Mouse (Mus musculus) forebrain, embryonic 12.5 days (tissue): ENCODE results near the gene Tubb2b. TPM values are rescaled to one million over a fixed set of nuclear protein-coding genes. Genes with fewer than 3 reads are reported as not detected.

Experiments used
- ATAC-seq: fragments of 200-750 bp; cut with Nextera tagmentation; 2 replicates; pipeline ENCODE4 v1.8.0; 2017; ENCODE audit warnings: moderate TSS enrichment; ENCODE audit not compliant: low FRiP score
- H3K27ac ChIP-seq: fragments of 300-500 bp; sonication (generic); 2 replicates; pipeline ENCODE4 v1.5.1; 2016; ENCODE audit warnings: mild to moderate bottlenecking
- H3K27me3 ChIP-seq: fragments of 300-500 bp; sonication (generic); 2 replicates; pipeline ENCODE4 v1.6.1; 2016; ENCODE audit warnings: mild to moderate bottlenecking
- H3K36me3 ChIP-seq: fragments of 300-500 bp; sonication (generic); replicated peaks from 2 replicates; pipeline ENCODE4 v1.6.1; 2016; ENCODE audit warnings: mild to moderate bottlenecking
- H3K4me1 ChIP-seq: fragments of 300-500 bp; sonication (generic); 2 replicates; pipeline ENCODE4 v1.6.1; 2016
- H3K4me2 ChIP-seq: fragments of 300-500 bp; sonication (generic); 2 replicates; pipeline ENCODE4 v1.6.1; 2016; ENCODE audit warnings: mild to moderate bottlenecking, moderate library complexity
- H3K4me3 ChIP-seq: fragments of 300-500 bp; sonication (generic); replicated peaks from 2 replicates; pipeline ENCODE4 v1.5.1; 2016; ENCODE audit warnings: mild to moderate bottlenecking
- H3K9ac ChIP-seq: fragments of 300-500 bp; sonication (generic); 2 replicates; pipeline ENCODE4 v1.6.1; 2016; ENCODE audit warnings: mild to moderate bottlenecking
- H3K9me3 ChIP-seq: fragments of 300-500 bp; sonication (generic); 2 replicates; pipeline ENCODE4 v1.6.1; 2016
- WGBS: fragments of 180-500 bp; shearing (Covaris S2); methylation state at CpG from one replicate; pipeline ENCODE4 v1.1.7; 2016; 5-methylcytosine and 5-hydroxymethylcytosine counted together
- polyA plus RNA-seq: library from polyadenylated mRNA; unstranded; fragments of >200 nt; fragmentation: Nextera tagmentation; extraction: Ambion mirVana; gene quantifications from 2 replicates; pipeline ENCODE4 v1.2.1, GENCODE M21; 2016

Tubb2b gene
- polyA plus RNA-seq, 1 experiment from 2014 or later: 311 TPM

GRCm38 (mm10) chr13:34152695-34153094, 22.4 kb upstream of the Tubb2b start:
- H3K36me3 ChIP-seq: no peaks in the 10 kb centered on the region
- H3K9ac ChIP-seq: no peak overlapping the region
- no peaks in the 10 kb centered on the region for H3K27me3 ChIP-seq
- H3K9me3 ChIP-seq: no peaks in the 10 kb centered on the region
- 77% methylated on average over 7 of the region's 7 CpGs for WGBS
- H3K4me1 ChIP-seq: peaks cover 53% of the 10 kb centered on the region
- H3K27ac ChIP-seq: no peak overlapping the region
- no peak for ATAC-seq
- no peak overlapping the region for H3K4me2 ChIP-seq
- no peak overlapping the region for H3K4me3 ChIP-seq

GRCm38 (mm10) chr13:34151425-34151824, 21.2 kb upstream of the Tubb2b start:
- H3K36me3 ChIP-seq: no peaks in the 10 kb centered on the region
- H3K9me3 ChIP-seq: no peaks in the 10 kb centered on the region
- no peak overlapping the region for H3K27ac ChIP-seq
- 78% methylated on average over 1 of the region's 1 CpGs for WGBS
- no peak overlapping the region for H3K9ac ChIP-seq
- H3K27me3 ChIP-seq: no peaks in the 10 kb centered on the region
- H3K4me1 ChIP-seq: peaks cover 59% of the 10 kb centered on the region
- ATAC-seq: no peak
- H3K4me3 ChIP-seq: no peak overlapping the region
- no peak overlapping the region for H3K4me2 ChIP-seq

- peak overlapping the region; percentile 59 for H3K9ac ChIP-seq
- H3K27ac ChIP-seq: peak overlapping the region; percentile 98
- H3K4me2 ChIP-seq: peak overlapping the region; percentile 59
- no peaks in the 10 kb centered on the region for H3K36me3 ChIP-seq
- 0 out of 2 replicates have a peak, but pooled peaks have one; percentile 8 for ATAC-seq
- peak overlapping the region; percentile 19 for H3K4me3 ChIP-seq
- WGBS: 10% methylated on average over 19 of the region's 19 CpGs
- no peaks in the 10 kb centered on the region for H3K9me3 ChIP-seq
- no peaks in the 10 kb centered on the region for H3K27me3 ChIP-seq
- H3K4me1 ChIP-seq: peaks cover 57% of the 10 kb centered on the region
These were observed 20.2 kb upstream of the Tubb2b start for GRCm38 (mm10) chr13:34150271-34151027.

GRCm38 (mm10) chr13:34149463-34150176, 19.4 kb upstream of the Tubb2b start:
- peak overlapping the region; percentile 59 for H3K9ac ChIP-seq
- H3K4me1 ChIP-seq: peaks cover 52% of the 10 kb centered on the region
- ATAC-seq: peak; percentile 4; the same call in 1 of the 2 replicates
- no peaks in the 10 kb centered on the region for H3K9me3 ChIP-seq
- H3K4me2 ChIP-seq: peak overlapping the region; percentile 59
- no peaks in the 10 kb centered on the region for H3K27me3 ChIP-seq
- no peaks in the 10 kb centered on the region for H3K36me3 ChIP-seq
- peak overlapping the region; percentile 98 for H3K27ac ChIP-seq
- H3K4me3 ChIP-seq: peak overlapping the region; percentile 36
- WGBS: 35% methylated on average over 5 of the region's 5 CpGs

GRCm38 (mm10) chr13:34148767-34149392, 18.6 kb upstream of the Tubb2b start:
- Histone ChIP-seq H3K9ac (peak overlapping the region; percentile 59), H3K9me3 (no peaks in the 10 kb centered on the region), H3K4me2 (peak overlapping the region; percentile 59), H3K36me3 (no peaks in the 10 kb centered on the region), H3K4me3 (peak overlapping the region; percentile 36), H3K27me3 (no peaks in the 10 kb centered on the region), H3K4me1 (peaks cover 46% of the 10 kb centered on the region), H3K27ac (peak overlapping the region; percentile 98)
- 0% methylated on average over 23 of the region's 23 CpGs for WGBS
- ATAC-seq: peak; percentile 90

- ATAC-seq: no peak
- peak overlapping the region; percentile 36 for H3K4me3 ChIP-seq
- 31% methylated on average over 3 of the region's 3 CpGs for WGBS
- peak overlapping the region; percentile 59 for H3K9ac ChIP-seq
- no peaks in the 10 kb centered on the region for H3K9me3 ChIP-seq
- peak overlapping the region; percentile 59 for H3K4me2 ChIP-seq
- peak overlapping the region; percentile 98 for H3K27ac ChIP-seq
- H3K4me1 ChIP-seq: peaks cover 40% of the 10 kb centered on the region
- H3K36me3 ChIP-seq: no peaks in the 10 kb centered on the region
- H3K27me3 ChIP-seq: no peaks in the 10 kb centered on the region
These were observed 17.9 kb upstream of the Tubb2b start for GRCm38 (mm10) chr13:34148181-34148580.

GRCm38 (mm10) chr13:34146916-34147315, 16.6 kb upstream of the Tubb2b start:
- Histone ChIP-seq H3K9me3 (no peaks in the 10 kb centered on the region), H3K27me3 (no peaks in the 10 kb centered on the region), H3K9ac (no peak overlapping the region), H3K4me3 (no peak overlapping the region), H3K36me3 (no peaks in the 10 kb centered on the region), H3K4me1 (peaks cover 37% of the 10 kb centered on the region), H3K4me2 (no peak overlapping the region), H3K27ac (peak overlapping the region; percentile 98; the same call in 1 of the 2 replicates)
- 64% methylated on average over 3 of the region's 3 CpGs for WGBS
- no peak for ATAC-seq

- H3K27me3 ChIP-seq: no peaks in the 10 kb centered on the region
- H3K4me1 ChIP-seq: peaks cover 18% of the 10 kb centered on the region
- H3K4me2 ChIP-seq: no peak overlapping the region
- no peak overlapping the region for H3K4me3 ChIP-seq
- 68% methylated on average over 5 of the region's 5 CpGs for WGBS
- H3K36me3 ChIP-seq: no peaks in the 10 kb centered on the region
- H3K9ac ChIP-seq: no peak overlapping the region
- H3K27ac ChIP-seq: no peak overlapping the region
- ATAC-seq: no peak
- no peaks in the 10 kb centered on the region for H3K9me3 ChIP-seq
These were observed 13.1 kb upstream of the Tubb2b start for GRCm38 (mm10) chr13:34143389-34143788.

GRCm38 (mm10) chr13:34136605-34137004, 6.3 kb upstream of the Tubb2b start:
- no peak for ATAC-seq
- no peaks in the 10 kb centered on the region for H3K27me3 ChIP-seq
- H3K9ac ChIP-seq: no peak overlapping the region
- no peaks in the 10 kb centered on the region for H3K9me3 ChIP-seq
- peaks cover 41% of the 10 kb centered on the region for H3K4me1 ChIP-seq
- 76% methylated on average over 7 of the region's 7 CpGs for WGBS
- peak overlapping the region; percentile 67 for H3K27ac ChIP-seq
- H3K4me3 ChIP-seq: no peak overlapping the region
- no peak overlapping the region for H3K4me2 ChIP-seq
- H3K36me3 ChIP-seq: no peaks in the 10 kb centered on the region

- Histone ChIP-seq H3K9me3 (no peaks in the 10 kb centered on the region), H3K9ac (peak overlapping the region; percentile 30; the same call in 1 of the 2 replicates), H3K4me2 (peak overlapping the region; percentile 85), H3K27me3 (no peaks in the 10 kb centered on the region), H3K4me3 (no peak overlapping the region), H3K36me3 (no peaks in the 10 kb centered on the region), H3K27ac (peak overlapping the region; percentile 100), H3K4me1 (peaks cover 48% of the 10 kb centered on the region)
- ATAC-seq: no peak
- WGBS: 23% methylated on average over 7 of the region's 7 CpGs
These were observed 4.0 kb upstream of the Tubb2b start for GRCm38 (mm10) chr13:34134276-34134675.

GRCm38 (mm10) chr13:34133326-34134071, 3.2 kb upstream of the Tubb2b start:
- H3K9me3 ChIP-seq: no peaks in the 10 kb centered on the region
- H3K4me3 ChIP-seq: peak overlapping the region; percentile 88
- WGBS: 1% methylated on average over 15 of the region's 15 CpGs
- H3K27ac ChIP-seq: peak overlapping the region; percentile 100
- peaks cover 53% of the 10 kb centered on the region for H3K4me1 ChIP-seq
- no peaks in the 10 kb centered on the region for H3K27me3 ChIP-seq
- H3K9ac ChIP-seq: peak overlapping the region; percentile 97
- peak overlapping the region; percentile 85 for H3K4me2 ChIP-seq
- H3K36me3 ChIP-seq: 0 out of 2 replicates have a peak, but pooled peaks cover 4% of the 10 kb centered on the region
- ATAC-seq: peak; percentile 31
